Mouse (Mus musculus) hematopoietic multipotent progenitor cell, adult 10-12 weeks (in vitro differentiated cells): ENCODE data around the gene Olfr1427. TPM values are rescaled to one million over a fixed set of nuclear protein-coding genes. Genes with fewer than 3 reads are reported as not detected.

ENCODE experiments used
- polyA plus RNA-seq: library from polyadenylated mRNA; stranded (reverse); fragments of >175 nt; gene quantifications from 2 replicates; pipeline ENCODE4 v1.2.3, GENCODE M21; 2012; ENCODE audit warnings: low replicate concordance

Olfr1427 gene
- polyA plus RNA-seq = not detected in 2 replicates

GRCm38 (mm10) chr19:12103234-12103633 lies at the start of gene Olfr1427:
Gene Olfr1427, minus strand, starts transcription at chr19:12103334.

GRCm38 (mm10) chr19:12123103-12123502 lies 20.0 kb upstream of the Olfr1427 start, which contains the start of gene Olfr76:
Gene Olfr76, minus strand, starts transcription at chr19:12123203.

GRCm38 (mm10) chr19:12115797-12116196 lies 12.7 kb upstream of the Olfr1427 start, which contains the start of gene Olfr1428:
Gene Olfr1428, minus strand, starts transcription at chr19:12115897.

GRCm38 (mm10) chr19:12091913-12092312 lies 11.2 kb downstream of the Olfr1427 start, which contains the start of gene Olfr1426:
Gene Olfr1426, minus strand, starts transcription at chr19:12092013.

GRCm38 (mm10) chr19:12077631-12078030 lies 25.5 kb downstream of the Olfr1427 start, which contains the start of gene Olfr1425:
Gene Olfr1425, minus strand, starts transcription at chr19:12077731.

GRCm38 (mm10) chr19:12062582-12062981 lies 40.6 kb downstream of the Olfr1427 start, which contains the start of gene Olfr1424:
Gene Olfr1424, minus strand, starts transcription at chr19:12062682.

Other genes with a start within 250 kb of the Olfr1427 start
- not detected in 2 replicates for gene Olfr1418, start 242.3 kb downstream of the Olfr1427 start, polyA plus RNA-seq
- not detected in 2 replicates for gene Olfr1419, start 228.2 kb downstream of the Olfr1427 start, polyA plus RNA-seq
- not detected in 2 replicates for gene Olfr1420, start 216.8 kb downstream of the Olfr1427 start, polyA plus RNA-seq
- 10.1 and 15.0 TPM in 2 replicates for gene Patl1, start 190.9 kb downstream of the Olfr1427 start, polyA plus RNA-seq
- 7.2 and 10.9 TPM in 2 replicates for gene Osbp, start 137.4 kb downstream of the Olfr1427 start, polyA plus RNA-seq
- 0.02 TPM in 1 of 2 replicates, not detected in the other for gene Olfr1423, start 62.0 kb downstream of the Olfr1427 start, polyA plus RNA-seq
- gene Olfr1424, start 40.7 kb downstream of the Olfr1427 start, polyA plus RNA-seq = not detected in 2 replicates
- gene Olfr1425, start 25.6 kb downstream of the Olfr1427 start, polyA plus RNA-seq = 0.20 TPM in 1 of 2 replicates, not detected in the other
- gene Olfr1426, start 11.3 kb downstream of the Olfr1427 start, polyA plus RNA-seq = not detected in 2 replicates
- gene Olfr1428, start 12.6 kb upstream of the Olfr1427 start, polyA plus RNA-seq = not detected in 2 replicates
- gene Olfr76, start 19.9 kb upstream of the Olfr1427 start, polyA plus RNA-seq = not detected in 2 replicates
- gene Olfr1555-ps1, start 66.8 kb upstream of the Olfr1427 start, polyA plus RNA-seq = not detected in 2 replicates
- not detected in 2 replicates for gene Olfr1431, start 97.3 kb upstream of the Olfr1427 start, polyA plus RNA-seq
- gene Olfr1432, start 129.3 kb upstream of the Olfr1427 start, polyA plus RNA-seq = not detected in 2 replicates
- not detected in 2 replicates for gene Olfr262, start 138.3 kb upstream of the Olfr1427 start, polyA plus RNA-seq
- not detected in 2 replicates for gene Olfr235, start 157.7 kb upstream of the Olfr1427 start, polyA plus RNA-seq
- gene Olfr1434, start 176.5 kb upstream of the Olfr1427 start, polyA plus RNA-seq = 0.15 TPM in 1 of 2 replicates, not detected in the other
- not detected in 2 replicates for gene Olfr1436, start 195.8 kb upstream of the Olfr1427 start, polyA plus RNA-seq
- not detected in 2 replicates for gene Olfr1437, start 221.8 kb upstream of the Olfr1427 start, polyA plus RNA-seq
- not detected in 2 replicates for gene Olfr1438-ps1, start 232.6 kb upstream of the Olfr1427 start, polyA plus RNA-seq